Mouse (Mus musculus): ENCODE measurements around the gene Crybb2. TPM values are rescaled to one million over a fixed set of nuclear protein-coding genes. Genes with fewer than 3 reads are reported as not detected.

Crybb2 gene
- polyA plus RNA-seq, 1 experiment from 2014 or later, result not detected

DNA sequence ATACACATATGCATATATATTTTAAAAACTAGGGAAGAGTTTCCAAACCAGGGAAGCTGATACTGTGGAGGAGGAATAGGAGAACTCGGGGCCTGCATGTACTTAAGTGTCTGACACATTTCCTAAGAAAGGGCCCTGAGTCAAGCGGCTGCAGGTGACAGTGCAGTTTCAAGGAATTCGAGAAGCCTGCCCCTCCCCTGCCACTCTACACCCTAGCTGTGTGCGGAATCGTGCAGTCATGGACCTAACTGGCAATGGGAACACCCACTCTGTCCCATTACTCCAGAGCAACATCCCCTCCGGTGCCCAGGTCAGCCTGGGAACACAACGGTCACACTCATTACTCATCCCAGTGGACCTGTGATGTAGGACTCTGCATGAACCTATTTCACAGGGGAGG lies 36.7 kb upstream of the Crybb2 start:
- no peak for ATAC-seq (ENCODE audit: low FRiP score, low read depth)

DNA sequence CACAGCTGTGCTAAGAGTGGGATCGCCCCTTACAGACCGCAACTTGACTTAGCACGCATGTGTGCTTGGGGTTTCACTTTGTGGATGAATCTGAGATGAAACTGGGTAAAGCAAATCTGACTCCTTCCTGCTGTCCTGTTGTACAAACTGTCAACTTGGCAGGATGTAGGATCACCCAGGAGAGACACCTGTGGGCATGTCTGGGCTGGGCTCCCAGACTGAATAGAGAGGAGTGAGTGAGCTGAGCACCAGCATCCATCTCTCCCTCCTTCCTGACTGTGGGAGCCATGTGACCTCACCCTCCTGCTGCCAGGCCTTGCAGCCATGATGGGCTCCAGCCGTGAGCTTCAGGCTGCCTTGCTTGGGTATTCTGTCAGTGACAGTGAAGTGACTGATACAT lies 35.6 kb upstream of the Crybb2 start:
- H3K36me3 ChIP-seq, result no peaks in the 10 kb centered on the region
- H3K9me3 ChIP-seq, result no peaks in the 10 kb centered on the region
- ATAC-seq (ENCODE audit: low FRiP score, low read depth), result no peak
- H3K4me1 ChIP-seq, result peaks cover 8% of the 10 kb centered on the region
- H3K4me3 ChIP-seq, result no peak overlapping the region
- 93% methylated on average over 4 of the region's 4 CpGs for WGBS
- H3K9ac ChIP-seq, result no peak overlapping the region
- H3K27ac ChIP-seq, result no peak overlapping the region
- H3K27me3 ChIP-seq (replicated peaks), result no peaks in the 10 kb centered on the region
- no peak overlapping the region for H3K4me2 ChIP-seq (replicated peaks)

More for the DNA sequence above, 36.7 kb upstream of the Crybb2 start:
- H3K27ac ChIP-seq, result no peak overlapping the region
- no peaks in the 10 kb centered on the region for H3K27me3 ChIP-seq (replicated peaks)
- no peak overlapping the region for H3K4me2 ChIP-seq (replicated peaks)
- no peaks in the 10 kb centered on the region for H3K9me3 ChIP-seq
- no peak overlapping the region for H3K9ac ChIP-seq
- 79% methylated on average over 7 of the region's 7 CpGs for WGBS
- H3K36me3 ChIP-seq, result no peaks in the 10 kb centered on the region
- peaks cover 18% of the 10 kb centered on the region for H3K4me1 ChIP-seq
- H3K4me3 ChIP-seq, result no peak overlapping the region

GRCm38 (mm10) chr5:113105035-113105434 lies 35.1 kb upstream of the Crybb2 start:
- WGBS, result 82% methylated on average over 9 of the region's 9 CpGs
- no peak for ATAC-seq (ENCODE audit: low FRiP score, low read depth)
- H3K4me2 ChIP-seq (replicated peaks), result no peak overlapping the region
- H3K36me3 ChIP-seq, result no peaks in the 10 kb centered on the region
- no peaks in the 10 kb centered on the region for H3K27me3 ChIP-seq (replicated peaks)
- H3K9ac ChIP-seq, result no peak overlapping the region
- no peak overlapping the region for H3K4me3 ChIP-seq
- no peak overlapping the region for H3K27ac ChIP-seq
- H3K9me3 ChIP-seq, result no peaks in the 10 kb centered on the region
- H3K4me1 ChIP-seq, result peaks cover 8% of the 10 kb centered on the region

DNA sequence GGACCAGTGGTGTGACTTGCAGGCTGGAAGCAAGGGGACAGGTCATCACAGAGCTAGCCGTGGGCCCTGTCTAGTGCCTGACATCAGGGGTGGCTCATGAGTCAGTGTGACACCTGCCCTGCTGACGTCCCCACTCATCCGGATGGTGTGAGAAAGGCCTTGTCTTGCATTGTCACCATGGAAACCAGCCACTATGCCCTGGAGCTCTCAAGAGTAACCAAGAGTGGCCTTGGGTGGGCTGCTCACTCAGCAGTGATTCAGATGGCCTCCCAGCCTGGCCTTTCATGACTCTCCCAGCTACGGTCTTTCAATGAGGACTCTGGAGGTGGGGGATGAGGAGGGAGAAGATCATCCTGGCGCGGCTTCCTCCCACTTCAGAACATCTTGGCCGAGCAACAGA lies 32.5 kb upstream of the Crybb2 start:
- Histone ChIP-seq H3K4me1 (peaks cover 8% of the 10 kb centered on the region), H3K9ac (no peak overlapping the region), H3K4me2 (replicated peaks) (no peak overlapping the region), H3K36me3 (no peaks in the 10 kb centered on the region), H3K4me3 (no peak overlapping the region), H3K27ac (no peak overlapping the region), H3K27me3 (replicated peaks) (no peaks in the 10 kb centered on the region), H3K9me3 (no peaks in the 10 kb centered on the region)
- 39% methylated on average over 7 of the region's 7 CpGs for WGBS
- ATAC-seq (ENCODE audit: low FRiP score, low read depth), result 0 out of 2 replicates have a peak, but pooled peaks have one; percentile 23

DNA sequence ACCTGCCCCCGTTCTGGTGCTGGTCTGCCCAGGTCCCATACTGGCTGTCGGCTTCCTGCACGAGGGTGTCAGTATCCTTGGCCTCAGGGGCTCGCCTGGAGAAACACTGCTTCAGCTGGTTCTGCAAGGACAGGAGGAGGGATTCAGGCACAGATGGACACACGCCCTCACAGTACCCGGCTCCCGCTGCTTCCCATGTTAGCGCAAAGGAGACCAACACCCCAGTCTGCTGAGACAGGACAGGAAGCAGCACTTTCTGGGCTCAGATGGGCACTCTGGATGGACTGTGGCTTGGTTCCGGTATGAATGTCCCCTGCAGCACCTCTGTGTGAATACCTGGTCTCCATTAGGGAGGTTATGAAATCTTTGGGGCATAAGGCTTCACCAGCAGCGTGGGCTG lies 31.5 kb upstream of the Crybb2 start:
- no peaks in the 10 kb centered on the region for H3K9me3 ChIP-seq
- WGBS, result 84% methylated on average over 10 of the region's 10 CpGs

GRCm38 (mm10) chr5:113100422-113100821 lies 30.5 kb upstream of the Crybb2 start:
- H3K27me3 ChIP-seq (replicated peaks), result no peaks in the 10 kb centered on the region
- no peak overlapping the region for H3K4me3 ChIP-seq
- H3K36me3 ChIP-seq, result no peaks in the 10 kb centered on the region
- peaks cover 8% of the 10 kb centered on the region for H3K4me1 ChIP-seq
- H3K4me2 ChIP-seq (replicated peaks), result no peak overlapping the region
- no peak overlapping the region for H3K27ac ChIP-seq
- no peak overlapping the region for H3K9ac ChIP-seq
- H3K9me3 ChIP-seq, result no peaks in the 10 kb centered on the region
- 90% methylated on average over 11 of the region's 11 CpGs for WGBS
- ATAC-seq (ENCODE audit: low FRiP score, low read depth), result no peak

More for the DNA sequence above, 31.5 kb upstream of the Crybb2 start:
- Histone ChIP-seq H3K4me1 (peaks cover 8% of the 10 kb centered on the region), H3K4me3 (no peak overlapping the region), H3K4me2 (replicated peaks) (no peak overlapping the region), H3K27me3 (replicated peaks) (no peaks in the 10 kb centered on the region), H3K9ac (no peak overlapping the region), H3K27ac (no peak overlapping the region), H3K36me3 (no peaks in the 10 kb centered on the region)
- no peak for ATAC-seq (ENCODE audit: low FRiP score, low read depth)

GRCm38 (mm10) chr5:113099546-113099945 lies 29.6 kb upstream of the Crybb2 start:
- no peak overlapping the region for H3K4me2 ChIP-seq (replicated peaks)
- no peak overlapping the region for H3K9ac ChIP-seq
- H3K4me3 ChIP-seq, result no peak overlapping the region
- 35% methylated on average over 1 of the region's 1 CpGs for WGBS
- no peak overlapping the region for H3K27ac ChIP-seq
- no peaks in the 10 kb centered on the region for H3K36me3 ChIP-seq
- no peak for ATAC-seq (ENCODE audit: low FRiP score, low read depth)
- H3K27me3 ChIP-seq (replicated peaks), result no peaks in the 10 kb centered on the region
- H3K9me3 ChIP-seq, result no peaks in the 10 kb centered on the region
- peaks cover 8% of the 10 kb centered on the region for H3K4me1 ChIP-seq

DNA sequence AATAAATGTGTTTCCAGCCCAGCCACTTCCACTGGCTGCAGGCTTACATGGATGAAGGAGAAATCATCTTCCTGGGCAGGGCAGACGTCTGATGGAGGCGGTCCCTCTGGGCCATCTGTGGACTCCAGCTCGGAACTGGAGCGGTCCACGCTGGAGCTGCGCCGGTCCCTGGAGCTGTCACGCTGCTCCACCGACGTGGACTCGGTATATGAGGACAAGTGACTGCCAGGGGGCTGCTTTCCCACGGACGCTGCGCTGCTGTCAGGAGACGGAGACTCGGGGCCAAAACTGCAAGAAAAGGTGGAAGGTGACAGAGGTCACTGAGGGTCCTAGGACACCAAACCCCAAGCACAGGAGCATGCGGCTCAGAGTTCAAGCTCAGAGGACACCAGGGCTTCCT lies 27.6 kb upstream of the Crybb2 start:
- 90% methylated on average over 17 of the region's 17 CpGs for WGBS
- no peaks in the 10 kb centered on the region for H3K27me3 ChIP-seq (replicated peaks)
- no peak overlapping the region for H3K4me2 ChIP-seq (replicated peaks)
- no peak overlapping the region for H3K9ac ChIP-seq
- H3K4me3 ChIP-seq, result no peak overlapping the region
- no peaks in the 10 kb centered on the region for H3K9me3 ChIP-seq
- peaks cover 6% of the 10 kb centered on the region for H3K4me1 ChIP-seq
- ATAC-seq (ENCODE audit: low FRiP score, low read depth), result no peak
- H3K27ac ChIP-seq, result no peak overlapping the region
- no peaks in the 10 kb centered on the region for H3K36me3 ChIP-seq

- 93% methylated on average over 18 of the region's 18 CpGs for WGBS
- H3K27ac ChIP-seq, result no peak overlapping the region
Measured at GRCm38 (mm10) chr5:113095456-113095855, 25.5 kb upstream of the Crybb2 start.

DNA sequence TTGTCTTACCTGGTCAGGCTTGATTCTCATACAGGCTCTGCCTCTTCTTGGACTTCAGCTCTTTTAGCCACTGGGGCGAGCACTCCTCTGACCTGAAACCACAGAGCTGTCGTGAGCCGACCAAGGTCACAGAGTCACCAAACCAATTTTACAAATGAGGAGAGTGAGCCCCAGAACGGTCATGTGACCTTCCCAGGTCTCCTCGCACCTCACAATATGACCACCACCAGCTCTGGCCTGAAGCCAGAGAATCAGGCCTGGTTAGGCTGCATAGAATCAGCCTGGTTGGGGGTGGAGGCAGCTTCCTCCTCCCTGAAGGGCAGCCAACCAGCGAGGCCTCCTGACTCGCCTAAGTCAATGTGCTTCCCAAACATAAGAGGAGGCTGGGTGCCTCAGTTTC lies 22.5 kb upstream of the Crybb2 start:
- Histone ChIP-seq H3K36me3 (no peaks in the 10 kb centered on the region), H3K27ac (no peak overlapping the region), H3K27me3 (replicated peaks) (no peaks in the 10 kb centered on the region), H3K9me3 (no peaks in the 10 kb centered on the region), H3K4me2 (replicated peaks) (no peak overlapping the region), H3K9ac (no peak overlapping the region), H3K4me1 (no peaks in the 10 kb centered on the region), H3K4me3 (no peak overlapping the region)
- no peak for ATAC-seq (ENCODE audit: low FRiP score, low read depth)
- 83% methylated on average over 7 of the region's 7 CpGs for WGBS

More at GRCm38 (mm10) chr5:113095456-113095855, 25.5 kb upstream of the Crybb2 start:
- Histone ChIP-seq H3K4me1 (no peaks in the 10 kb centered on the region), H3K4me2 (replicated peaks) (no peak overlapping the region), H3K27me3 (replicated peaks) (no peaks in the 10 kb centered on the region), H3K9me3 (no peaks in the 10 kb centered on the region), H3K36me3 (no peaks in the 10 kb centered on the region), H3K9ac (no peak overlapping the region), H3K4me3 (no peak overlapping the region)
- ATAC-seq (ENCODE audit: low FRiP score, low read depth), result no peak

GRCm38 (mm10) chr5:113091162-113091561 lies 21.2 kb upstream of the Crybb2 start:
- ATAC-seq (ENCODE audit: low FRiP score, low read depth), result peak; percentile 61
- H3K27ac ChIP-seq, result no peak overlapping the region
- WGBS, result 57% methylated on average over 5 of the region's 5 CpGs

GRCm38 (mm10) chr5:113090750-113091149 lies 20.8 kb upstream of the Crybb2 start:
- Histone ChIP-seq H3K9ac (no peak overlapping the region), H3K9me3 (no peaks in the 10 kb centered on the region), H3K4me2 (replicated peaks) (no peak overlapping the region), H3K36me3 (no peaks in the 10 kb centered on the region), H3K4me1 (no peaks in the 10 kb centered on the region), H3K27me3 (replicated peaks) (no peaks in the 10 kb centered on the region), H3K4me3 (no peak overlapping the region), H3K27ac (no peak overlapping the region)
- no peak for ATAC-seq (ENCODE audit: low FRiP score, low read depth)
- WGBS, result 94% methylated on average over 11 of the region's 11 CpGs

More at GRCm38 (mm10) chr5:113091162-113091561, 21.2 kb upstream of the Crybb2 start:
- no peaks in the 10 kb centered on the region for H3K27me3 ChIP-seq (replicated peaks)
- no peak overlapping the region for H3K4me3 ChIP-seq
- no peaks in the 10 kb centered on the region for H3K4me1 ChIP-seq
- H3K9me3 ChIP-seq, result no peaks in the 10 kb centered on the region
- no peak overlapping the region for H3K4me2 ChIP-seq (replicated peaks)
- H3K36me3 ChIP-seq, result no peaks in the 10 kb centered on the region
- no peak overlapping the region for H3K9ac ChIP-seq

GRCm38 (mm10) chr5:113090077-113090690 lies 20.3 kb upstream of the Crybb2 start:
- Histone ChIP-seq H3K27me3 (replicated peaks) (no peaks in the 10 kb centered on the region), H3K27ac (no peak overlapping the region), H3K9ac (no peak overlapping the region), H3K4me3 (no peak overlapping the region), H3K4me1 (no peaks in the 10 kb centered on the region), H3K4me2 (replicated peaks) (no peak overlapping the region), H3K9me3 (no peaks in the 10 kb centered on the region), H3K36me3 (no peaks in the 10 kb centered on the region)
- ATAC-seq (ENCODE audit: low FRiP score, low read depth), result no peak
- WGBS, result 89% methylated on average over 24 of the region's 24 CpGs

All from neural tube, embryonic 12.5 days (tissue).